Mouse (Mus musculus): Measurements from ENCODE around the gene Erich2. TPM values are rescaled to one million over a fixed set of nuclear protein-coding genes. Genes with fewer than 3 reads are reported as not detected.

Erich2 gene
- polyA plus RNA-seq, 1 experiment from 2014 or later, result 0.42 TPM

Other genes with a start within 250 kb of the Erich2 start
- 0.33 and 0.42 TPM in 2 replicates for gene Sp5, start 33.9 kb upstream of the Erich2 start, polyA plus RNA-seq (2015; fragmentation: Nextera tagmentation; extraction: Ambion mirVana)
- 0.15 and 0.18 TPM in 2 replicates for gene Gad1, start 44.3 kb downstream of the Erich2 start, polyA plus RNA-seq (2015; fragmentation: Nextera tagmentation; extraction: Ambion mirVana)
- gene Gorasp2, start 152.8 kb downstream of the Erich2 start, polyA plus RNA-seq (2015; fragmentation: Nextera tagmentation; extraction: Ambion mirVana), result 168 and 169 TPM in 2 replicates
- 2.5 and 3.0 TPM in 2 replicates for gene Gm26558, start 153.3 kb downstream of the Erich2 start, polyA plus RNA-seq (2015; fragmentation: Nextera tagmentation; extraction: Ambion mirVana)

All from intestine, embryonic 16.5 days (tissue).